Comparison of ENCODE assay signal across 11 mouse cellular contexts in the genomic region with DNA sequence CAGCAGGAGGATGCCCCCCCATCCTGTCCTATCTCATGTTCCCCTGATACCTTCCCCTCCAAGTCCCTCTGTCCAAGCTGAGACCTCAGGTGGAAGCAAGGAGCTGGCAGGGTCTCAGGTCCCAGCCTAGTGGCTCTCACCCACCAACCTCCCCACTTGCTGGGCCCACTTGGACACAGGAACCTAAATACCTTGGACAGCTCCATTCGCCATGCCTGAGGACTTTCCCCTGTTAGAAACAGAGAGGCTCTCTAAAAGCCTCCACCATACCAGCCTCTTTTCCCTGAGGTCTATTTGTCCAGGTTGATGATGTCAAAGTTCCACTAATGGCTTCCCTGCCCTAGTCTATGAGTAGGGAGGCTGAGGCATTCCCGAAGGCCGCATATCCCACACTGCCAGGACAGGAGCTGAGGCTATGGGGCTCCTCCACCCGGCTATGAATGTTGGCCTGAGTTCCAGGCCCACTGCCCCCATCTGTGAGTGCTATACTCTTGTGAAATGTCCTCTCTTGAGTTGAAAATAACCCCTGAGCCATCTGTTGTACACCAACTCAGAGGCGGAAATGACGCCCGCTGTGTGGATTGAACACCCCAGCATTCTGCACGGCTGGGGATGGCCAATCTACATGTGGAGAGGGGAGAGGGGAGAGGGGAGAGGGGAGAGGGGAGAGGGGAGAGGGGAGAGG.
DNase-seq lines count a peak whose midpoint lies in the region; TF ChIP-seq lines count a peak whose summit lies in the region.
"Had no signal": no experiment of that assay in that cellular context is flagged by ENCODE, and none has a peak within 500 bp of the region (broad histone marks: within the 10 kb centered on the region; RNA-seq: fewer than 3 reads in every experiment).

No protein-coding gene starts in this region.

- intact Hi-C loops in gastrocnemius, adult 2 months (cut with DNase I) = no loop called here

- DNase-seq in heart, postnatal 4 days = peak; percentile 17
- no peak for DNase-seq in heart, adult 8-10 months (ENCODE audit: low spot score)
- DNase-seq in right cerebral cortex, adult 18-20 months = peak; percentile 80
- no peak for DNase-seq in right cerebral cortex, postnatal 4 days
- DNase-seq in forelimb bud, embryonic 11.5 days (ENCODE audit: low read depth, low spot score) = peak; percentile 37
- DNase-seq in right cerebral cortex, postnatal 25 days = peak; percentile 50
- no peak for DNase-seq in gastrocnemius, adult 2 months
- no peak for DNase-seq in spleen, adult 12 weeks (ENCODE audit: low spot score)

- no peak overlapping the region for H3K27ac ChIP-seq in gastrocnemius, adult 2 months
- H3K27ac ChIP-seq: neural tube, embryonic 12.5 days had no signal

- H3K4me3 ChIP-seq in gastrocnemius, adult 2 months = no peak overlapping the region
- H3K4me3 ChIP-seq: erythroblast, embryonic 14.5 days; megakaryocyte, embryonic 14.5 days; neural tube, embryonic 12.5 days had no signal

- TF ChIP-seq CTCF in gastrocnemius, adult 2 months (IDR thresholded peaks at IDR 0.05) = no peak

Comparison
In these comparisons a context has a peak if more than half of its experiments do, and no peak if none do; other contexts are left out.
1. DNase-seq: peak in heart, postnatal 4 days (single experiment), right cerebral cortex, adult 18-20 months (single experiment), forelimb bud, embryonic 11.5 days (single experiment) and right cerebral cortex, postnatal 25 days (single experiment); none in heart, adult 8-10 months (single experiment), right cerebral cortex, postnatal 4 days (single experiment), gastrocnemius, adult 2 months (single experiment) and spleen, adult 12 weeks (single experiment).